Mouse (Mus musculus): ENCODE data around the gene Tspan5. TPM values are rescaled to one million over a fixed set of nuclear protein-coding genes. Genes with fewer than 3 reads are reported as not detected.

Tspan5 gene
- total RNA-seq, 2 experiments from 2014 or later, result 191 to 200 TPM

DNA sequence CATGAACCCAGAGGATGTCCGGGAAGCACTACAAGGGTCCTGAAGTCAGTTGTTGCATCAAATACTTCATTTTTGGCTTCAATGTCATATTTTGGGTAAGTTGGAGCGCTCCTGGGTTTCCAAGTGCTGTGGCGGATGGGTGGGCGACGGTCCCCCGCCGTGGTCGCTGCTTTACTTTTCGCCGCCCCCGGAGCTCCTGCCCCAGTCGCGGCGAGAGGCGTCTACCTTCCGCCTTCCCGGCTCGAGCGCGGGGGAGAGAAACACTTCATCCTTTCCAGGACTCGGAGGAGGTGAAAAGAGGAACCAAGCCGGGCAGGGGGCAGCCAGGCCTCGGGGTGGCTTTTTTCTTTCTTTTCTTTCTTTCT is 553 bp downstream of the Tspan5 start:
- intact Hi-C loops (cut with DNase I), result loop anchor here (5.0 to 10.0 kb wide), 4 partner anchors 122 to 332 kb away; partner anchors contain the start of genes Metap1 and Rap1gds1
- peak; percentile 32 for DNase-seq

DNA sequence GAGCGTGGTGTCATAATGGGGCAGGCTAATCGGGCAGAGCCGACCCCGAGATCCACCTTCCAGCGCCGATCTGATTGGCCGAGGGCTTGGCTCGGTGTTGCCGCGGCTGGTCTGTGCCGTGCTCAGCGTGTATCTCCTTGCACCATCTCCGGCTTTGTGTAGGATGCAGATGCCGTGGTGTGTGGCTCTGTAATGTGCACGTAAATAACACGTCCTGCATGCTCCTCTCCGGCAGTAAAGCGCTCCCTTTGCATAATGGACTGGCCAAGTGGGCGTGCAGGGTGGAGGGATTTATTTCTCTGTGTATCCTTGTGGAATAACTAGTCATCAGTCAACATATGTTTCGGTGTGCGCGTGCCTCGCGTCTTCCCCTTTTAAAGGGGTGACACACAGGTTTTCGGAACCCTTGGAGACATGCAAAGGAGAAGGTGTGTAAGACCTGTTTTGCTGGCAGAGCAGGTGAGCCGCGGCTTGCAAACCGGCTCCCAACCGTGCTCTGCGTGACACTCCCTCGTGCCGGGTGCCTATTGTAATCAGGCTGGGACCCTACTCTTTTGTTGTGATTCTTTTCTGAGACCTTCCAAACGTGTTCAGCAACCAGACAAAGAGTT is 1.2 kb downstream of the Tspan5 start:
- DNase-seq, result peak; percentile 88
- intact Hi-C loops (cut with DNase I), result loop anchor here (5.0 to 10.0 kb wide), 4 partner anchors 122 to 332 kb away; partner anchors contain the start of genes Metap1 and Rap1gds1

DNA sequence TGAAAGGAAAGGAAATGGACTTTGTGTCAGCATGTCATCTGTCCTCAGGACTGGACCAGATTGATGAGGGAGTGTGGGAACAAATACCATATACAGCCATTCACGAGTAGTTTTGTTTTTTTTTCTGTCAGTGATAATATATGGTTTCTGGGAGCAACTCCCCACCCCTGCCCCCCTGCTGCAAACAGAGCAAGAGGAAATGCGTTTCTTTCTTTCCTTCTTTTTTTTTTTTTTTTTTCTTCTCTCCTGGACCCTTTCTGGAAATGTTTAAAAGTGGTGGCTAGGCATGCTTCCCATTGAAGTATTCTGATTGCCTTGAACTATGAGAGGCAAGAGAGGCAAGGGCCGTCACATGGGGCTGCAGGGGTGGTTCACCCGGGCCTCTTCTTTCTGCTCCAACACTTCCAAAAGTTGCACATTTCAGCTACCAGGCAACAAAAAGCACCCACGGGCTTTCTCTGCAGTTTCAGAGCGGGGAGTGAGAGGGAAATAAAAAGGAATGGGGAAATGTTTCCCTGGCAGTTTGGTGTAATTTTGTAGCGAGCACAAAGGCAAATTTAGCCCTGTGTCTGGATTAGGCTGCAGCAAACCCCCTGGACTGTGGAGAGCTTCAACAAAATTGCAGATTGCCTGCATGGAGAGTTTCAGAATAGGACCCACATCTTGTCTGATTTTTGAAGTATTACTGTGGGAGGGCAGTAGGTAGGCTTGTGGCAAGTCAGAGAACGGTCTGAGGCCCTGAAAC is 2.2 kb downstream of the Tspan5 start:
- DNase-seq, result no peak
- intact Hi-C loops (cut with DNase I), result loop anchor here (5.0 to 10.0 kb wide), 4 partner anchors 121 to 331 kb away; partner anchors contain the start of genes Metap1 and Rap1gds1

DNA sequence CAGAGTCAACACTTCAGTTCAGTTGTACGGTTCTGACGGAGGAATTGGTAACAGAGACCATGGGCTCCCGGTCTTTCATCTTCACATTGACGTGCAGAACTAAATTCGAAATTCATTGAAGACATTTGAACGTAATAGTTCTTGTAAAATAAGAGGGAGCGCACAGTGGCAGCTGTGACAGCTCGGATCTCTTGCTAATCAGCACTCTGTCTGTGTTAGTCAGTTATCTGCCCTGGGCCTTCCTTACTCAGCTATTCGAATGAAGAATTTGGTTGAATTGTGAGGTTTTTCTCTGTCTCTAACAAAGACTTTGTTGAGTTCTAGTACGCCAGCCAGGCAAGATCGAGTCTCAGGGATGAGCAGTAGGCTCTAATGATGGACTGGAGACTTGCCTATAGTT is 3.1 kb downstream of the Tspan5 start:
- intact Hi-C loops (cut with DNase I), result loop anchor here (10.0 kb wide), 3 partner anchors 120 to 330 kb away; partner anchors contain the start of genes Metap1 and Rap1gds1
- DNase-seq, result no peak

DNA sequence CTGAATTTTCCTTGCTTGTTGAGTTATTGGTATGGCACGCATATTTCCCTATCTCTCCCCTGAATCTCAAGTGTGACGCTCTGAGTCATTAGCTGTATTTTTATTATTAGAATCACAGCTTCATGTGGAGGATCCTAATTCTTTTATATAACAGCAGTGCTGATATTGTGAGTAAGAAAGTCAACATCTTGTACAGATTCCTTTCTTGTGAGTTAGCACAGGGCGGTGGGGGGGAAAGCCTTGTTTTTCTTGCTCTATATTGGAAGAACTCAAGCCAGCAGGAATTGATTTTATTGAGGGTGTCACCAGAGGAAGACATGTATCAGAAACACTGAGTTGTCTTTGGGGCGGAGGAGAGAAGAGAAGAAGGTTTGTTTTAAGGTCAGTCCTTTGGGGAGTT is 3.6 kb downstream of the Tspan5 start:
- no peak for DNase-seq
- intact Hi-C loops (cut with DNase I), result loop anchor here (10.0 kb wide), 3 partner anchors 119 to 329 kb away; partner anchors contain the start of genes Metap1 and Rap1gds1

DNA sequence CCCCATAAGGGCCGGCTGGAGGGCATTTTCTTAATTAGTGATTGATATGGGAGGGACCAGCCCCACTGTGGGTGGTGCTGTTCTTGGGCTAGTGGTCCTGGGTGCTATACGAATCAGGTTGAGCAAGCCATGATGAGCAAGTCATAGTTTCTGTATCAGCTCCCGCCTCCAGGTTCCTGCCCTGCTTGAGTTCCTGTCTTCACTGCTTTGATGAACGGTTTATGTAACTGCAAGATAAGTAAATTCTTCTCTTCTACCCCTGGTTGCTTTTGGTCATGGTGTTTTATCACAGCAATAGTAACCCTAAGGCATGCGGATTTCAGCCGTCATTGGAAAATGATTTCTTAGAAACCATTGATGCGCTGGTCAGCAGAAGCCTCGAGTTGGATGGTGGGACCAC is 4.6 kb downstream of the Tspan5 start:
- DNase-seq, result no peak
- intact Hi-C loops (cut with DNase I), result loop anchor here (10.0 kb wide), 3 partner anchors 118 to 328 kb away; partner anchors contain the start of genes Metap1 and Rap1gds1

DNA sequence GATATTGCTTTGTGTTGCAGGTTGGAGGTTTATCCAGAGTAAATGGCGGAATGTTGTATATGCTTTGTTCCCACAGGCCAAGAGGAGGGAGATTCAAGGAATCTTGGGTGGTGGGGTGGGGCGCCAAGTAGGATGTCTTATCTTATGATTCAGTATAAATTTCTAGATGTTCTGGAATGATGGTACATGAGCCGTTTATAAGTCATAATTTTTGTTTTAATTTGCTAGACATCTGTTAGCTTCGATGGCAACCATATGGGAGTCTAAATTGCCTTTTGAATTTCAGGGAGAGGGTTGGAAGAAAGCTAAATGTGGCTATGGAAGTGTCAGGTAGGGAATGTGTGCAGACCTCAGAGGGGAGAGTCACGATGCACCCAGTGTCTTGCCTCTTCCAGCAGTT is 5.0 kb downstream of the Tspan5 start:
- intact Hi-C loops (cut with DNase I), result loop anchor here (10.0 kb wide), 3 partner anchors 118 to 328 kb away; partner anchors contain the start of genes Metap1 and Rap1gds1
- no peak for DNase-seq

DNA sequence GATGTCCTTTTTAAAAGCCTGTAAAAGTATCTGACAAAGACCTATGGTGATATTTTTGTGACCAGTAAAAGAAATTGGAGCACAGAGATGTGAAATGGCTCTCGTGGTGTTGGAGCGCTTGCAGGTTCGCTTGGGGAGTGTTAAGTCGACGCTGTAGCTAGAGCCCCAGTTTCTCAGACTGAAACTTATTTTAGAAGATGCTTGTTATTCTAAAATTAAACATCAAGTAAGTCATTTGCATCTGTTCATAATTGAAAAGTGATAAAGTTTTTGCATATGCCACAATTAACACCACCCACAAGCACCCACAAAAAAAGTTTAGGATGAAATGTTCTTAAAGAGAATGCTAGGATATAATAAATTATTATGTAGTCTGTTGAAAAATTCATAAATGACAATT is 6.0 kb downstream of the Tspan5 start:
- intact Hi-C loops (cut with DNase I), result loop anchor here (10.0 kb wide), 3 partner anchors 117 to 327 kb away; partner anchors contain the start of genes Metap1 and Rap1gds1
- no peak for DNase-seq

DNA sequence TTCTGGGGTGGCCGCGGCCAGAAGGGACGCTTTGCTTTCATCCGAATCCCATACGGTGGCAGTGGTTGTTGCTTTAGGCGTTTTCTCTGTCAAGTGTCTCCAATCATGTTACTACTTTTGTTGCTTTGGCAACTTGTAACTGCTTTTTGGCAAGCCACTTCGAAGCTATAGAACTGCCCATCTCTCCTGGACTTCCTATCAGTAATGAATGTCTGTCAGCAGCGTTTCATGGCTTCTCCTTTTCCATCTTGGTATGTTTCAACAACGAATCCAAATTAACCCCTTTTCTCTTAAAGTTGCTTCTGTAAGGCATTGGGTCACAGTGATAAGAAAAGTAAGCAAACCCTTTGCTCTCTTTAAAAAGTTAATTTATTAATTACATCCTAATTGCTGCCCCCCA is 7.7 kb downstream of the Tspan5 start:
- DNase-seq, result no peak
- intact Hi-C loops (cut with DNase I), result loop anchor here (10.0 kb wide), 3 partner anchors 115 to 325 kb away; partner anchors contain the start of genes Metap1 and Rap1gds1

DNA sequence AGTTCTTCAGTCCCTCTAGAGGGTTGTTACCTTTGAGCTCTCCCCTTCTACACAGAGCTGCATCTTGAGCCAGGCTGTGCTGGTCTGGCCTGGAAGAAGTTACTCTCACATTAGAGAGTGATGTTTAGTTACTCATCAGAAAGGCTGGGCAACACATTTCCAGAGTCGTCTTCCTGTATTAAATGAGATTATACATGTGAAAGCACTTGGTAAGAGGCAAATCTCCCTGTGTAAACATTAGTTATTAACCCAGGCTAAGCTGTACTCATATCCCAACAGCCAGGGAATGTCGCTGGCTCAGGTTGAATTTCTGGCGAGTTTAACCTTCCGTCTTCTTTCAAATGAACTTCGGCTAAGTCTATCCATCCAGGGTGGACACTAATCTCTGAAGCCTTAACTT is 9.3 kb downstream of the Tspan5 start:
- DNase-seq, result no peak
- intact Hi-C loops (cut with DNase I), result no loop called here

DNA sequence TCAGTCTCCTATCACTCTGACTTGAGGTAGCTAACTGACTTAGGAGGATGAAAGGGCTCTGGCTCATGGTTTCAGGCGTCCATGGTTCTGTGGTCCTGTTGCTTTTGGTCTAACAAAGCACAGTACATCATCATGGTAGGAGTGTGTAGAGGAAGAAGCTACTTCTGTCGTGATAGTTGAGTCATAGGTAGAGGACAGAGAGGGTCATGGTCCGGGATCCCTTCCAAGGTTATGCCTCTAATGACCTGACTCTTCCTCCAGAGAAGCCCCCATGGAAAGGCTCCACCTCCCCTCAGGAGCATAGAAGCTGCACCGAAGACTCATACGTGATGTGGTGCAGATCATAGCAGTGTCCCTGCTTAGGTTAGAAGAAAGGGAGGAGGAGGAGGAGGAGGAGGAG is 10.1 kb downstream of the Tspan5 start:
- intact Hi-C loops (cut with DNase I), result no loop called here
- no peak for DNase-seq

DNA sequence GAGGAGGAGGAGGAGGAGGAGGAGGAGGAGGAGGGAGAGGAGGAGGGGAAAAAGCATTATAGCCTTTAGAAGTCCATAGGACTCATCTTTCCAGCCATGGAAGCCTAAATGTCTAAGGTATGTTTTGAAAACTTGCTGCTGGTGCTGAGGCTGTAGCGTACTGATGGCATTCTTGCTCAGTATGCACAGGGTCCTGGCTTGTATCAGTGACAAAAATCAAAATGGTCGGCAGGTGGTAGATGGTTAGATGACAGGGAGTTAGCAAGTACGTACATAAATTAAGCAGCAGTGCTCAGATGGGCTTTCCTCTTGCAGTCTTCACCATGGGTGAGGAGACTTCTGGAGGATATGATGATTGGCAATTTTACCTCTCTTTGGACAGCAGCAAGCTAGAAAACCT is 10.8 kb downstream of the Tspan5 start:
- intact Hi-C loops (cut with DNase I), result no loop called here

DNA sequence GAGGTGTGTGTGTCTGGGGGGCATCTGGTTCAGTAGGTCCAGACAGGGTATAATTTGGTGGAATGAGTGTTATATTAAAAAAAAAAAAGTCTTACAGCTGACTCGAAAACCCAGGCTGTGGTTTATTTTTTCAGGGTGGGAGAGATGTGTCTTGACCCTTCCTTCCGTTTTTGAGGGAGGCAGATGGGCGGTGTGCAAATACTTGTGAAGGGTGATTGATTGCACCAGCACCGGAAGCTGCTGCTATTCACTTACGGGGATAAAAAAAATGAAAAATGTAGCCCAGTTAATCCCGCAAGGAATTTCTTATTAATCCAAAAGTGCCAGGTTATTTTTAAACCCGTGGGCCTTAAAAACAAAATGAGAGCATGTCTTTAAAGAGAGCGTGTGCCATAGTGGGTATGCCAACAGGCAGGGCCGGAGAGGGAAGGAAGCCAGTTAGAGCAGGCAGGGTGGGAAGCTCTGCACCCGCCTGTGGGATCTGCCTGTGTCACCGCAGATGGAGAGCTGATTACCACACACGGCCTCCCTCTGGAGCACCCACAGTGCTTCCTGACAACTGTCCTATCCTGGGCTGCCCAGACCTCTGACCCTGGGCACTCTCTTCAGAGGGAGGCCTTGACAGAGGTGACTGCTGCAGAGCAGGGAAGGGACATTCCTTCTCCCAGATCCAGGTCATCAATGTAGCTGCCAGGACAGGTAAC is 11.3 kb downstream of the Tspan5 start:
- peak; percentile 36 for DNase-seq
- intact Hi-C loops (cut with DNase I), result no loop called here

More for the DNA sequence above, 10.8 kb downstream of the Tspan5 start:
- no peak for DNase-seq

DNA sequence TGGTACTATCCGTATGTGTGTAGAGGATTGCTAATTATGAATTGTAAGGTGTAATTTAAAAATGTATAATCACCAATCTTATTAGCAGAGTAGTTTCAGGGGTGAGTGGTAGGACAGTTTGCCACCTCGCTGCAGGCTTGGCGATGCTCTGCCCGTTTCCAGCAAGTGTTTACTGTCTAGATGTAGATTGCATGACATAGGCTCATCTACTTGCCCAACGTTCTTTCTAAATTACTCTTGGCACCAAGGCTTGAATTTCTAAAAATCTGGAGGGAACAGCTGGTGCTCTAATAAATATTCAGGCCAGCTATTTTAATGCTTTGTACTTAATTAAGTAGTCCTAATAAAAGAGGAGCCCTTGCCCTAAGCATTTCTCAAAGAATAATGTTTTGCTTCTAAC is 12.3 kb downstream of the Tspan5 start:
- intact Hi-C loops (cut with DNase I), result no loop called here
- no peak for DNase-seq

DNA sequence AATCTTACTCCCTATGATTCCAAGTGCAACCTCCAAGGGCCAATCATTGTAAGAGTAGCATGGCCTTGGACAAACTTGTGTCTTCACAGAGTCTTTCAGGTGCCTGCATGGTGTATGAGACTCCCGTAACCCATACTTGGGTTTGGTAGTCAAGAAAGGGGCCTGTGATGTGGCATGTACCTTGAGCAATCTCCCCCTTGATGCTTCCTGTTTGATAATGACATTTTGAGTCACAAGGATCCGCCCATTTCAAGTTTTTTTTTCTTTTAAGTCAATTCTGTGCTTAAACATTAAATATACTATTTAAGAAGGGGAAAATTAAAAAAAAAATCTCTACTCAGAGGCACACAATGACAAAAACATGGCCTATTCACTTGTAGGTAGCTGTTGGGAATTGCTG is 15.3 kb downstream of the Tspan5 start:
- DNase-seq, result no peak
- intact Hi-C loops (cut with DNase I), result no loop called here

DNA sequence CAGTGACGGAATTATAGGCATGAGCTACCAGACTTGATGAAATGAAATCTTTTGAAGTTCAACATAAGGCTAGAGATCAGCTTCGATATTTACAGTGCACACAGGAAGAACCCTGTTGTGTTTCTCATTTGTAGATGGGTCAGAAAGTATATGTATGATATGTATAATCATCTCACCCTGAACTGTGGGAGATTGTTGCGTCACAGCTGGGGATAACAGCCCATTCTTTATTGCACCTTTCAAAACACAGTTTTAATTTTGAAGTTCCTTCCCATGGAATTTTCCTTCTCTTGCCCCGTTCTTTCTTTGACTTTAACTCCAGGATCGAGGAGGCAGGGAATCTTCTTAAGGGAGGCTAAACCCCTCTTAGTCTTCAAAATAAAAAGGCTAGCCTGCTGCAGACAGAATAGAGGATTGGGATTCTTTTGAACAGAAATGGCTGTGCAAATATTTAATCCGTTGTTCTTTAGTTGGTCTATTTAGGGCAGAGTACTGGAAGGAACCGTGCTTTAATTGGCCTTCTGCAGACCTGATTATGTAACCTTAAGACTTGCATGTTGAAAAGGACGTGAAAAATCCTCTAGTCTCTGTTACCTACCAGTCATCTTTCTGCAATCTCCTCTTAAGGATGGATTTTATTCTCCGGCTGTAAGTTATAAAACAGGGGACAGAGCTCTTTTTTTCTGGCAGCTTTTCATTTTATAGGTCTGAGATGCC is 18.1 kb downstream of the Tspan5 start:
- DNase-seq, result no peak

DNA sequence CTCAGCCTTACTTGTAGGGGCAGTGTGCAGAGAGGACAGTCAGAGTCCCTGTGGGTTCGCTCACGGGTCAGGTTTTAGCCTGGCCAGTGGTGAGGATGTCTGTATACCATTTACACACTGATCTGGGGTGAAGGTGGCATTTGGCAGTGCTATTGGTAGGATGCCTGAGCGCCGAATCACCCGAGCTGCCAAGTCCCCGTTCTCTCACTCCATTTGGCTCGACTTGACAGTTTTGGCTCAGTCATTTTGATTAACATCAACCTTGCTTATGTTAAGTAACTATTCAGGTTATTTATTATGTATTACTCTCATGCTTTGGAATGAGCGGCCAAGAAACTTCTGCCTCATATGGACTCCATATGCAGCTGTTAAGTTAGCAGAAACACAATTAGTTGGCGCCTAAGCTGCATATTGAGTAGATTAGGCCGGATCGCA is 18.7 kb downstream of the Tspan5 start:
- peak; percentile 59 for DNase-seq
- intact Hi-C loops (cut with DNase I), result no loop called here

More for the DNA sequence above, 18.1 kb downstream of the Tspan5 start:
- intact Hi-C loops (cut with DNase I), result no loop called here

DNA sequence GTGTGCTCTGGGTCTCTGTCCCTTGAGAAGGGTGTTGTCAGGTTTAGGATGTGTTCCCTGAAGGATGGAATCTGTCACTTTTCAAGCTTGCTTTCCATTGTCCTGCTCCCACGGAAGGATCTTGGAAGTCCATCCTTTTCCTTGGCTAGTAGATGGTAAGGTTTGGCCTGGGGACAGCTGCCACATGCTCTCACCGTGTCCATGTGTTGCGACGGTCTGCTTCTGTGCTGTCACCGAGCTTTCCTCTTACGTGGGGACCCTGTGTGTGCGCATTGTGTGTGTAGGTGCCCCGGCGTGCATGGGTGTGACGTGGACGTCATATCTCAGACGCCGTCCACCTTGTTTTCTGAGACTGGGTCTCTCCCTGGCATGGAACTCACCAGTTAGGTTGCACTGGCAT is 19.5 kb downstream of the Tspan5 start:
- no peak for DNase-seq
- intact Hi-C loops (cut with DNase I), result no loop called here

DNA sequence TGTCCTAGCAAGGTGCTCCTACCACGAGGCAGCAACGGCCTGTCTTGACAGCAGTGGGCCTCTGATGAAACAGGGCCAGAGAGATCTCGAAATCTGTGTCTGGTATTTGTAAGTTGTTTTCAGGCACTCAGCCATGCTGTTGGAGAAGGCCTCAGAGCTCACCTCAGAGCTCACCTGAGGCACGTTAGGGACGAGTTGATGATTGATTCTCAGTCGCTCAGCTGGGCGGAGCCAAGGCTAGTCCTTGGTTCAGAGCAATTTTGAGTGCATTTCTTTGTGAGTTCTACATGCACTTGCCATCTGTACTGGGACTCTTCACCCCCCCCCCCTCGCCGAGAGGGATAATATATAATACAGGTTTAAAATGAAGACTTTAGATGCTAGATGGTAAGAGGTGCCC is 21.9 kb downstream of the Tspan5 start:
- DNase-seq, result no peak
- intact Hi-C loops (cut with DNase I), result no loop called here

DNA sequence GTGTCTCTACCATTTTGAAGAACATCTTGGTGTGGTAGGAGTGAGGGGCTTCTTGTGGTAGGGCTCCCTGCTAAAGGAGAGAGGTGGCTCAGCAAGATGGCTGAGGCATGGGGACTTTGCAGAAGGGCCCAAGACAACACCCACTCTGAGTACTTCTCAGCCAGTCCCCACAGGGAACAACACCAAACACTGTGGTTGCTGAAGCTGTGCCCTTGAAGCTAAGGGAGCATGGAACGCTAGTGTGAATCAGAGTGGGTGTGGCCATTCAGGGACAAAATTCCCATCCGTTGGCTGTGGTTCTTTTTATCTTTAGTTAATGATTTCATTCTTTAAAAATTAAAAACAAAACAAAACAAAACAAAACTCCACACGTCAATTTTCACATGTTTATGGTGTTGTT is 22.8 kb downstream of the Tspan5 start:
- no peak for DNase-seq
- intact Hi-C loops (cut with DNase I), result no loop called here
